Mouse (Mus musculus) ES-Bruce4 (cell line): ENCODE data around the gene Rmnd5b.

Source experiments
- CTCF ChIP-seq: IDR thresholded peaks from one replicate; pipeline ENCODE4 v1.8.1; 2011; ENCODE audit warnings: low read depth, low read length
- POLR2A ChIP-seq: IDR thresholded peaks from one replicate; pipeline ENCODE4 v1.8.1; 2011; ENCODE audit warnings: low read length; ENCODE audit not compliant: insufficient read depth

DNA sequence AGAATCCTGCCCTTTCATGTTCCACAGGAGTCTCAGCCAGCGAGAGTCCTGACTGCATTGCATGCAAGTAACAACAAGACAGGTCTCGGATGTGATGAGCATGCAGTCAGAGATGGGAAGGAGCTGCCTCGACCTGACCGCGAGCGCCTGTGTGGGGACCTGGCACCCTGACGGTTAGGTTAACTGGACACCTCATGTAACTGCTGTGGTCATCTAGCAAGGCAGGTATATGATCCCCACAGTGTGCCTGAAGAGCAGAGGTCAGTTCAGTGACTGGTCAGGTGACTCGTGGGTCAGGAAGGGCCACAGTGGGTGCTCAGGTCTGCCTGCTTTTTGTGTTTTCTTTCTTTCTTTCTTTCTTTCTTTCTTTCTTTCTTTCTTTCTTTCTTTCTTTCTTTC, 46.3 kb upstream of the Rmnd5b start:
- no peak for TF ChIP-seq CTCF
- TF ChIP-seq POLR2A: no peak
